Mouse (Mus musculus) embryonic fibroblast, embryonic 13.5 days (primary cell): ENCODE data around the gene Smox. TPM values are rescaled to one million over a fixed set of nuclear protein-coding genes. Genes with fewer than 3 reads are reported as not detected.
"Not testable (repeated sequence)": the region's sequence is repeated elsewhere in the genome, so short reads cannot be mapped to it uniquely, and the experiment has no call there.

Source experiments
- H3K27ac ChIP-seq: 2 replicates; pipeline ENCODE4 v1.5.1; 2012; ENCODE audit warnings: low read length, control low read depth, inconsistent platforms; ENCODE audit not compliant: insufficient read depth
- H3K4me1 ChIP-seq: 2 replicates; pipeline ENCODE4 v1.6.1; 2011; ENCODE audit warnings: low read length; ENCODE audit not compliant: control insufficient read depth, insufficient read depth
- H3K4me3 ChIP-seq: 2 replicates; pipeline ENCODE4 v1.5.1; 2011; ENCODE audit warnings: mild to moderate bottlenecking, control low read depth, low read length; ENCODE audit not compliant: insufficient read depth
- CTCF ChIP-seq: IDR thresholded peaks from 2 replicates; pipeline ENCODE4 v1.5.1; 2011; ENCODE audit warnings: mild to moderate bottlenecking, control low read depth, low read length, moderate library complexity, borderline replicate concordance; ENCODE audit not compliant: insufficient read depth
- POLR2A ChIP-seq: IDR thresholded peaks from 2 replicates; pipeline ENCODE4 v1.6.1; 2011; ENCODE audit warnings: low read depth, mild to moderate bottlenecking, control low read depth, low read length, moderate library complexity
- polyA plus RNA-seq: library from polyadenylated mRNA; stranded (reverse); fragments of >200 nt; gene quantifications from 2 replicates; pipeline ENCODE4 v1.2.4, GENCODE M21; 2011; ENCODE audit warnings: low read depth; ENCODE audit not compliant: missing spikeins, insufficient read length

The Smox gene
- polyA plus RNA-seq, 1 experiment, result 21.0 TPM

- Histone ChIP-seq H3K4me1 (peaks cover 3% of the 10 kb centered on the region), H3K4me3 (no peak overlapping the region), H3K27ac (no peak overlapping the region)
- no peak for TF ChIP-seq POLR2A
- TF ChIP-seq CTCF, result no peak
Measured at GRCm38 (mm10) chr2:131460946-131461682, 30.2 kb upstream of the Smox start.

GRCm38 (mm10) chr2:131462991-131463390 is 28.3 kb upstream of the Smox start:
- Histone ChIP-seq H3K4me1 (peaks cover 3% of the 10 kb centered on the region), H3K4me3 (no peak overlapping the region), H3K27ac (no peak overlapping the region)
- TF ChIP-seq POLR2A (no peak), CTCF (no peak)

- Histone ChIP-seq H3K4me3 (no peak overlapping the region), H3K27ac (no peak overlapping the region), H3K4me1 (peaks cover 3% of the 10 kb centered on the region)
- TF ChIP-seq CTCF (no peak), POLR2A (no peak)
Measured at GRCm38 (mm10) chr2:131464147-131464546, 27.1 kb upstream of the Smox start.

DNA sequence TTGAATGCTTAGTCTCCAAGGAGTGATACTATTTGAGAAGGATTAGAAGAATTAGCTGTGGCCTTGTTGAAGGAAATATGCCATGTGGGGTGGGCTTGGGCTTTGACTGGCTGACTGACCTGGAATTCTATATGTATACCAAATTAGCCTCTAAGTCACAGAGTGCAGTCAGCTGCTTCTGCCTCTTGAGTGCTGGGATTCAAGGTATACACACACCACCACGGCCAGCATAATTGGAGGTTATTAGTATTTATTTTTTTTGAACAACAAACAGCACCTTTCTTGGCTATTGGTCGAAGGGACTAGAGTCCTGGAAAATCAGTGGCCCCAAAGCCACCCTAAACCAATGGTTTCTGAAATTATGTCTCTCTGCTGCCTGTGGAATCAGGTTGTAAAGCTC is 24.6 kb upstream of the Smox start:
- TF ChIP-seq CTCF (no peak), POLR2A (no peak)
- peaks cover 3% of the 10 kb centered on the region for H3K4me1 ChIP-seq
- H3K4me3 ChIP-seq, result no peak overlapping the region
- H3K27ac ChIP-seq, result no peak overlapping the region

- TF ChIP-seq CTCF (no peak), POLR2A (no peak)
- Histone ChIP-seq H3K4me3 (no peak overlapping the region), H3K27ac (no peak overlapping the region), H3K4me1 (no peaks in the 10 kb centered on the region)
Measured at GRCm38 (mm10) chr2:131469916-131470315, 21.4 kb upstream of the Smox start.

- TF ChIP-seq POLR2A (no peak), CTCF (no peak)
- peaks cover 5% of the 10 kb centered on the region for H3K4me1 ChIP-seq
- H3K27ac ChIP-seq, result no peak overlapping the region
- H3K4me3 ChIP-seq, result no peak overlapping the region
Measured at GRCm38 (mm10) chr2:131473749-131474148, 17.5 kb upstream of the Smox start.

- not testable (repeated sequence) for H3K4me1 ChIP-seq, H3K27ac ChIP-seq, H3K4me3 ChIP-seq
Measured at GRCm38 (mm10) chr2:131477105-131477504, 14.2 kb upstream of the Smox start.

DNA sequence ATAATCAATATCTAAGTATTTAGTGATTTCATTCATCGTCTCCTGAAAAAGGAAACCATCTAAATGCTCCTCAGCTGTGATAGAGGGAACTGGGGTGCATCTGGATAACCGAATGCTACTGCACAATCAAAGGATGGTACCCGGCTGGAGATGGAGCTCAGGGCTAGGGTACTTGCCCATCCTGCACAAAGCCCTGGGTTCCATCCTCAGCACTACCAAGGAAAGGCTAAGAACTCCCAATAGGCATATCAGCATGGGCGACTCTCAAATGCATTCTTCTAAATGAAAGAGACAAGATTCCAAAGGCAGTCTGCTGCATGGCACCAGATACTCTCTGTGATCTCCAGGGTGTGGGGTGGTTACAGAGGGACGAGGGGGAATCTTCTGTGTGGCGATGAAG is 13.4 kb upstream of the Smox start:
- H3K4me3 ChIP-seq, result no peak overlapping the region
- TF ChIP-seq CTCF (no peak), POLR2A (no peak)
- H3K4me1 ChIP-seq, result peaks cover 5% of the 10 kb centered on the region
- H3K27ac ChIP-seq, result no peak overlapping the region

DNA sequence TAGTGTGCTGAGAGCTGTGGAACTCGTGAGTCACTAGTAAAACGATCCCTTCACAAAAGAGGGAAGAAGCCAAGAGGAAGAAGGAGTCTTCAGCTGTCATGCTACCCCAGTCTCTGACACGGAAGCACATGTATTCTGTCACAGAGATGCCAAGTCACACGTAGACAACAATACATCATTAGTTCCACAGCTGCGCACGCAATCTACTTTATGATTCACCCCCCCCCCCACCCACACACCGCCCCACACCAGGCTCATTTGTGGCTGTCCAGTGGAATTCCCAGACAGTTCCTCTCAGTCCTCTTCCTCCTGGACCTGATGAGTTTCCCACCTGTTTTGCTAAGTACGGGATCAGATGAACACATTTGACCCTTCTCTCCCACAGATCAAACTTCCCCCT is 12.9 kb upstream of the Smox start:
- no peak for TF ChIP-seq POLR2A
- TF ChIP-seq CTCF, result no peak
- peak overlapping the region; percentile 49; the same call in 1 of the 2 replicates for H3K27ac ChIP-seq
- peaks cover 5% of the 10 kb centered on the region for H3K4me1 ChIP-seq
- H3K4me3 ChIP-seq, result no peak overlapping the region

- no peak for TF ChIP-seq POLR2A
- no peak for TF ChIP-seq CTCF
- Histone ChIP-seq H3K4me3 (no peak overlapping the region), H3K4me1 (peaks cover 5% of the 10 kb centered on the region), H3K27ac (peak overlapping the region; percentile 49; the same call in 1 of the 2 replicates)
Measured at GRCm38 (mm10) chr2:131478916-131479315, 12.4 kb upstream of the Smox start.
